Mouse (Mus musculus): ENCODE measurements at regions not wholly inside any gene's neighbourhood (a gene's known extent, or its start where the extent isn't known, plus 50 kb on each side); places are given as distances from the start of the nearest gene placed in this dataset.
"Not testable (repeated sequence)": the region's sequence is repeated elsewhere in the genome, so short reads cannot be mapped to it uniquely, and the experiment has no call there.

DNA sequence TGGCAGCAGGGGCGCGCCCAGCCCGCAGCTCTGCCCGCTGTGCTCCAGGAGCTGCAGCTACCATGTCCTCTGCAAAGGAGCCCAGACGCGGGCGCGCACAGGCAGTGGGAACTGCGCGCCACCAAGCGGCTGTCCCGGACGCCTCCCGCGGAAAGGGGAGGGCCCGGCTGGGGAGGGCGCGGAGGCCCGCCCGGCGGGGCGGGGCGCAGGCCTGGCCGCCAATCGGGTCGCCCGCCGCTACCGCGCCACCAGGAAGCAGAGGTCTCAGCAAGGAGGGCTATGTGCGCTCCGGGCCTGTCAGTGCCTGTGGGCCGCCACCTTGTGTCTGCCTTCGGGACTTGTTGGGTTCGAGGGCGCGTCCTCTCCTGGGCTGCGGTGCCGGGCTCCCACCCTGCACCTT, 367.0 kb upstream of the Ywhaq start:
- DNase-seq (ENCODE audit: low spot score in 2 of 2): peak; percentile 31 to 55

DNA sequence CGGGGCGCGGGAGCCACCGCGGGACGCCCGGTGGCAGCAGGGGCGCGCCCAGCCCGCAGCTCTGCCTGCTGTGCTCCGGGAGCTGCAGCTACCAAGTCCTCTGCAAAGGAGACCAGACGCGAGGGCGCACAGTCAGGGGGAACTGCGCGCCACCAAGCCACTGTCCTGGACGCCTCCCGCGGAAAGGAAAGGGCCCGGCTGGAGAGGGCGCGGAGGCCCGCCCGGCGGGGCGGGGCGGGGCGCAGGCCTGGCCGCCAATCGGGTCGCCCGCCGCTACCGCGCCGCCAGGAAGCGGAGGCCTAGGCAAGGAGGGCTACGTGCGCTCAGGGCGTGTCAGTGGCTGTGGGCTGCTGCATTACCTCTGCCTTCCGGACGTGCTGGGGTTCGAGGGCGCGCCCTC, 361.3 kb upstream of the Ywhaq start:
- not testable (repeated sequence) for DNase-seq (ENCODE audit: low spot score in 2 of 2)

GRCm38 (mm10) chr12:21778308-21778707, 360.9 kb upstream of the Ywhaq start:
- not testable (repeated sequence) for DNase-seq (ENCODE audit: low spot score in 2 of 2)

DNA sequence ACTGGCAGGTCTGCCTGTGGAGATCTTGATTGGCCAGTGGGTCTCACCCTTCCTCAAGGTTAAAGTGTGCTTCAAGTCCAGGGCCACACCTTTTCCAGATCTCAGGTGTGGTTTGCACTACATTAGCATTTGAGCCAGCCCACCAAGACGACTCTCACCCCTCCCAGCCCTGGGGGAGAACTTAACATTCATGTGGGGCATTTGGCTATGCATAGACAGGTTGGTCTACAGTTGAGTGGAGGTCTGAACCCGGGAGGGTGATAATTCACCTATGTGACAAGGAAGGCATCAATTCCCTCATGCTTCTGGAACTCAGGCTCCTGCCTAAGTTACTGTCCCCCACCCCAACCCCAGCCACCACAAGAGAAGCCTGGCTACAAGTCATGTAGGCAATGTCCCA, 350.3 kb upstream of the Ywhaq start:
- not testable (repeated sequence) for DNase-seq (ENCODE audit: low spot score in 2 of 2)

Data from heart, adult 9 months (tissue).